7 mouse cellular contexts compared by ENCODE assay signal in genomic region chr9:111260360-111260985, GRCm38 (mm10). TPM values are rescaled to one million over a fixed set of nuclear protein-coding genes. Genes with fewer than 3 reads are reported as not detected.
A peak's percentile ranks its signal among the peaks of the same experiment; 100 is the strongest.
DNase-seq lines count a peak whose midpoint lies in the region; ATAC-seq and TF ChIP-seq lines count a peak whose summit lies in the region.

No protein-coding gene starts in this region.

- no peaks in the 10 kb centered on the region; the same call in 1 of the 2 replicates for H3K4me1 ChIP-seq in liver, adult 2 months (ENCODE audit: control insufficient read depth, insufficient read depth, low read length)
- H3K4me1 ChIP-seq in neural tube, embryonic 14.5 days (ENCODE audit: control insufficient read depth, insufficient read depth, low read length), result no peaks in the 10 kb centered on the region

- intact Hi-C loops in heart, postnatal 14 days (cut with DNase I), result no loop called here

- H3K27ac ChIP-seq in liver, adult 2 months (replicated peaks; ENCODE audit: insufficient read depth, low read depth, low read length), result no peak overlapping the region
- no peak overlapping the region for H3K27ac ChIP-seq in neural tube, embryonic 14.5 days (ENCODE audit: low read depth, low read length)

- peaks cover 33% of the 10 kb centered on the region for H3K36me3 ChIP-seq in liver, adult 2 months (ENCODE audit: control insufficient read depth, insufficient read depth, low read length)
- peaks cover 24% of the 10 kb centered on the region for H3K36me3 ChIP-seq in neural tube, embryonic 14.5 days (ENCODE audit: control insufficient read depth, insufficient read depth, low read length)

- peak; percentile 75 for DNase-seq in liver, adult 2 months (ENCODE audit: extremely low read depth, low read depth, low spot score)
- DNase-seq in liver, result no peak
- DNase-seq in forelimb bud, embryonic 11.5 days (ENCODE audit: low read depth, low spot score), result peak; percentile 12
- DNase-seq in heart, postnatal 14 days, result peak; percentile 23 to 50
- DNase-seq in adrenal gland, adult 2 months, result no peak
- no peak for DNase-seq in urinary bladder, adult 2 months (ENCODE audit: low spot score)

- no peak overlapping the region for H3K4me2 ChIP-seq in neural tube, embryonic 14.5 days (ENCODE audit: low read depth, low read length)

- WGBS in liver, adult 2 months, result 9% methylated on average over 1 of the region's 1 CpGs
- 12% methylated on average over 1 of the region's 1 CpGs for WGBS in neural tube, embryonic 14.5 days

- TF ChIP-seq CTCF in liver, adult 2 months (IDR thresholded peaks at IDR 0.05; ENCODE audit: low read depth, low read length), result no peak

- H3K4me3 ChIP-seq in liver, adult 2 months (ENCODE audit: insufficient read depth, low read depth, low read length), result no peak overlapping the region
- H3K4me3 ChIP-seq in neural tube, embryonic 14.5 days (ENCODE audit: low read depth, low read length), result no peak overlapping the region

- H3K27me3 ChIP-seq in liver, adult 2 months (ENCODE audit: control insufficient read depth, insufficient read depth, low read length), result no peaks in the 10 kb centered on the region
- no peaks in the 10 kb centered on the region for H3K27me3 ChIP-seq in neural tube, embryonic 14.5 days (ENCODE audit: control insufficient read depth, insufficient read depth, low read length)

- H3K79me2 ChIP-seq in liver, adult 2 months (ENCODE audit: control insufficient read depth, insufficient read depth, low read length), result no peaks in the 10 kb centered on the region

- no peaks in the 10 kb centered on the region for H3K9me3 ChIP-seq in neural tube, embryonic 14.5 days (ENCODE audit: control insufficient read depth, low read length)

- no peak for TF ChIP-seq POLR2A in liver, adult 2 months (IDR thresholded peaks at IDR 0.05; ENCODE audit: extremely low read depth, insufficient read depth, low read length)

- ATAC-seq in neural tube, embryonic 14.5 days (ENCODE audit: low read depth), result peak; percentile 73; the same call in 1 of the 2 replicates

- no peak overlapping the region for H3K9ac ChIP-seq in liver, adult 2 months (ENCODE audit: low read depth, low read length)
- no peak overlapping the region for H3K9ac ChIP-seq in neural tube, embryonic 14.5 days (replicated peaks; ENCODE audit: low read depth, low read length)

RNA-seq across cellular contexts. Expression of gene Mlh1, which starts 11.1 kb away (rescaled TPM):
- 13.9 and 14.2 TPM in 2 replicates for total RNA-seq in liver, adult 2 months (2014; rRNA removed)
- 7.2 and 8.8 TPM in 2 replicates for polyA plus RNA-seq in liver, adult 2 months (2012; rRNA removed)
- total RNA-seq in heart, postnatal 14 days (2021), result 10 to 100 TPM; 10.2 to 11.3 TPM
- 26.5 and 33.8 TPM in 2 replicates for polyA plus RNA-seq in neural tube, embryonic 14.5 days (2014; fragmentation: Nextera tagmentation; extraction: Ambion mirVana)
- total RNA-seq in adrenal gland, adult 2 months (2021), result 10 to 100 TPM; 15.0 to 17.5 TPM
- 11.0 and 13.2 TPM in 2 replicates for polyA plus RNA-seq in adrenal gland, adult 2 months (2012; rRNA removed)
- polyA plus RNA-seq in urinary bladder, adult 2 months (2012; rRNA removed), result 30.8 and 35.8 TPM in 2 replicates

RNA-seq across cellular contexts. Expression of gene Epm2aip1, which starts 11.3 kb away (rescaled TPM):
- total RNA-seq in liver, adult 2 months (2014; rRNA removed), result 8.8 and 10.4 TPM in 2 replicates
- polyA plus RNA-seq in liver, adult 2 months (2012; rRNA removed), result 4.2 and 5.2 TPM in 2 replicates
- 10 to 100 TPM; 27.6 to 28.1 TPM for total RNA-seq in heart, postnatal 14 days (2021)
- 88.9 and 91.3 TPM in 2 replicates for polyA plus RNA-seq in neural tube, embryonic 14.5 days (2014; fragmentation: Nextera tagmentation; extraction: Ambion mirVana)
- total RNA-seq in adrenal gland, adult 2 months (2021), result 10 to 100 TPM; 33.5 to 44.2 TPM
- polyA plus RNA-seq in adrenal gland, adult 2 months (2012; rRNA removed), result 6.4 and 7.7 TPM in 2 replicates
- polyA plus RNA-seq in urinary bladder, adult 2 months (2012; rRNA removed), result 22.9 and 29.2 TPM in 2 replicates

RNA-seq across cellular contexts. Expression of gene Trank1, which starts 51.1 kb away (rescaled TPM):
- total RNA-seq in liver, adult 2 months (2014; rRNA removed), result under 0.01 and 0.13 TPM in 2 replicates
- polyA plus RNA-seq in liver, adult 2 months (2012; rRNA removed), result not detected in 2 replicates
- total RNA-seq in heart, postnatal 14 days (2021), result not detected
- polyA plus RNA-seq in neural tube, embryonic 14.5 days (2014; fragmentation: Nextera tagmentation; extraction: Ambion mirVana), result 12.2 and 17.8 TPM in 2 replicates
- total RNA-seq in adrenal gland, adult 2 months (2021), result 10 to 100 TPM; 37.5 to 84.7 TPM
- 51.5 and 57.8 TPM in 2 replicates for polyA plus RNA-seq in adrenal gland, adult 2 months (2012; rRNA removed)
- polyA plus RNA-seq in urinary bladder, adult 2 months (2012; rRNA removed), result 0.10 and 0.12 TPM in 2 replicates

Comparison
In these comparisons a context has a peak if more than half of its experiments do, and no peak if none do; other contexts are left out.
1. DNase-seq: peak in liver, adult 2 months (single experiment), forelimb bud, embryonic 11.5 days (single experiment) and heart, postnatal 14 days (2 of 2); none in liver (single experiment), adrenal gland, adult 2 months (single experiment) and urinary bladder, adult 2 months (single experiment).
2. RNA of gene Trank1, which starts 51.1 kb away (polyA plus RNA-seq): 51.5 to 57.8 TPM in adrenal gland, adult 2 months and 12.2 to 17.8 TPM in neural tube, embryonic 14.5 days; 0.10 to 0.12 TPM in urinary bladder, adult 2 months and not detected in liver, adult 2 months; every median in the first group is over 10 times any median in the second.